Mouse (Mus musculus): ENCODE measurements around the gene 4933407L21Rik.

DNA sequence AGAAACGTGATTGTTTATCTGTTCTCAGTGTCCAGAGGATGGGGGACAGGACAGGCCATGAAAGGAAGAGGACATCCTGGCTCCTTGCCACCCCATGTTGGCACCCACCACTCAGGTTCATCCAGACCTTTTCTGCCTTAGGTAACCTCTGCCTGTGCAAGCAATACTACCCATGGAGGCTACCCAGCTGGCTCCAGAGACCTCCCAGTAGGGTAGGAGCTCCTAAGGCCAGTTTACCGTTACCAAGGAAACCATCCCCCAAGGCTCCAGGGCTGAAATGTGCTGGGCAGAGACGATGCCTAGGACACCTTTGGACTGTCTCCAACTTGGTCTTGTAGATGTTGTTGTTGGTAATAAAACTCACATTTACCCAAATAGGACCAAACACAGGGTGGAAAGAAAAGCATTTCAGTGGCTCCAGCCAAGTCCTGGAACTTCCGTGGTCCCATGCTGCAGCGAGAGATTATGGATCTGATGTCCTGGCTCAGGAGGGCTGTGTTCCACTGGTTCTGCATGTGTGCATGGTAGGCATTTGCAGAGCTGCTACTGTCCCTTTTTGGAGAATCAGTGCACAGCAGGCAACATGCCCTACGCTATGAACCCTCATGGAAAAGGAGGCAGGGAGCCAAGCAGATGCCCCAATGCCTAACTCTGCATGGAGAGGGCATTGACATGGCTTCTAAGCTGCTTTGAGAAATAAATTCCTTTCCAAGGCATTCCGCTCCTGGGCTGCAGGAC lies 6.0 kb upstream of the 4933407L21Rik start:
- TF ChIP-seq TBP (conservative IDR thresholded peaks at IDR 0.05; ENCODE audit: low read depth, low read length) (no peak), POLR2A (IDR thresholded peaks at IDR 0.05; ENCODE audit: low read depth, low read length) (no peak), CTCF (conservative IDR thresholded peaks at IDR 0.05 in 1 of 2, IDR thresholded peaks at IDR 0.05 in 1 of 2; ENCODE audit: low read depth in 2 of 2, low read length in 2 of 2) (no peak), EP300 (IDR thresholded peaks at IDR 0.05; ENCODE audit: low read length) (no peak), USF1 (IDR thresholded peaks at IDR 0.05; ENCODE audit: low read depth, low read length) (no peak), ELF1 (IDR thresholded peaks at IDR 0.05; ENCODE audit: low read depth, low read length) (no peak), CHD2 (IDR thresholded peaks at IDR 0.05; ENCODE audit: low read length) (no peak), RAD21 (IDR thresholded peaks at IDR 0.05; ENCODE audit: low read depth, low read length) (no peak), ZMIZ1 (IDR thresholded peaks at IDR 0.05; ENCODE audit: low read depth, low read length) (no peak), SIN3A (IDR thresholded peaks at IDR 0.05; ENCODE audit: low read length) (no peak)
